Mouse (Mus musculus): Measurements from ENCODE around the gene Gm20903. TPM values are rescaled to one million over a fixed set of nuclear protein-coding genes. Genes with fewer than 3 reads are reported as not detected.

The Gm20903 gene
- not detected for polyA plus RNA-seq (2015; fragmentation: Illumina TruSeq; extraction: RNeasy Lipid Tissue Mini Kit (QIAGEN cat#74804); ENCODE audit: low read depth, low replicate concordance)

DNA sequence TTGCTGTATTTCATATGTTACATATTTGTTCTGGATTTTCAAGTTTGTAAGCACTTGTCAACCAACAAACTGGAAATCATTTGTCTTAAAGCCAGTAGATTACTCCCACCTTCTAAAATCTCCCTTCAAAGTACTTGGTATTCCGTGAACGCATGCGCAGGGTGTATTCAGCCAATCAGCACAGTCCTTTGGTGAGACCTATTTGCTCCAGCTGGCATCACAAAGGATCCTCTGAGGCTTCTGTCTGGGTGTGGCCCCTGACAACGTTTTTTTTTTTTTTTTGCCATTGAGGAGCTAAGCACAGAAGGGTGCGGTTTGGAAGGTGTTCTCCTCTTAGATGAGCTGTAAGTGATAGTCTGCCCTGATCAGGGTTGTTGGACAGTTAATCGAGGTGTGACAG is at the start of gene Gm20903:
Gene Gm20903 (plus strand): TSS at position 301 of the 400 bp plus-strand sequence.

All from brain, adult 10 weeks (tissue).